Mouse (Mus musculus): ENCODE data around the gene Bcl9l. TPM values are rescaled to one million over a fixed set of nuclear protein-coding genes. Genes with fewer than 3 reads are reported as not detected.

Gene Bcl9l
- polyA plus RNA-seq, 1 experiment from 2014 or later = 7.5 TPM

DNA sequence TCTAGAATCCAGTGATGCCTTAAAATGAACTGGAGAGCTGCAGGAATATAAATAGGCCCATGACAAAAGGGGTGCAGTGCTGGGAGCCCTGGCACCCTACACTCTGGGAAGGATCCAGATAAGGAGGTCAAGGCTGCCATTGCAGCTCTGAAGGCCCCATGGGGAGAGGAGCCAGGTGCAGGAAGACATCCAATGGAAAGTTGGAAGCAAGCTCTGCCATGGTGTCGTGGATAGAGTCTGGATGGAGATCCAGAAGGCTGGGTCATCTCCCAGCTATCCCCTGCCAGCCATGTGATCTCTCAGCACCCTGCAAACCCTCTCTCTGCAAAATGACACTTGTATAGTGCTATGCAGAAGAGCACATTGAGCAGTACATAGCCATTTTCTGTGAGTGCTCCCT, 8.3 kb upstream of the Bcl9l start:
- no peak for ATAC-seq
- H3K36me3 ChIP-seq = no peaks in the 10 kb centered on the region
- H3K4me1 ChIP-seq (replicated peaks) = peaks cover 12% of the 10 kb centered on the region
- H3K4me3 ChIP-seq (replicated peaks) = no peak overlapping the region
- H3K27me3 ChIP-seq (replicated peaks) = no peaks in the 10 kb centered on the region
- H3K9me3 ChIP-seq = no peaks in the 10 kb centered on the region
- WGBS = 35% methylated on average over 1 of the region's 1 CpGs
- H3K27ac ChIP-seq = no peak overlapping the region
- no peak overlapping the region for H3K9ac ChIP-seq
- no peak overlapping the region for H3K4me2 ChIP-seq (replicated peaks)

DNA sequence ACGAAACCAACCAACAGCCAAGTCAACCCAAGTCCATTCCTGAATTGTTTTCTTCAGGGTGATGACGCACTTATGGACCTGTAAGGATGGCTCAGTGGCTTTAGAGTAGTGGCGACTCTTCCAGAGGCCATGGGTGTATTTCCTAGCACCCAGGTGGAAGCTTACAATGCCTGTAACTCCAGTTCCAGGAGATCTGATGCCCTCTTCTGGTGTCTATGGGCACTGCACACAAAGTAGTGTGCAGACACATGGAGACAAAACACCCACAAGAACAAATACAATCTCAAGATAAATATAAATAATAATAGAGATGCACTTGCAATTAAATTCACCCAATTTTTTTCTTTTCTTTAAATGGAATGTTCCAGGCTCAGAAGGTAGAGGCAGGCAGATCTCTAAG, 6.7 kb upstream of the Bcl9l start:
- Histone ChIP-seq H3K4me1 (replicated peaks) (peaks cover 21% of the 10 kb centered on the region), H3K9me3 (no peaks in the 10 kb centered on the region), H3K4me2 (replicated peaks) (no peak overlapping the region), H3K27me3 (replicated peaks) (no peaks in the 10 kb centered on the region), H3K36me3 (no peaks in the 10 kb centered on the region), H3K9ac (no peak overlapping the region), H3K4me3 (replicated peaks) (no peak overlapping the region), H3K27ac (no peak overlapping the region)
- no peak for ATAC-seq
- 96% methylated on average over 3 of the region's 3 CpGs for WGBS

DNA sequence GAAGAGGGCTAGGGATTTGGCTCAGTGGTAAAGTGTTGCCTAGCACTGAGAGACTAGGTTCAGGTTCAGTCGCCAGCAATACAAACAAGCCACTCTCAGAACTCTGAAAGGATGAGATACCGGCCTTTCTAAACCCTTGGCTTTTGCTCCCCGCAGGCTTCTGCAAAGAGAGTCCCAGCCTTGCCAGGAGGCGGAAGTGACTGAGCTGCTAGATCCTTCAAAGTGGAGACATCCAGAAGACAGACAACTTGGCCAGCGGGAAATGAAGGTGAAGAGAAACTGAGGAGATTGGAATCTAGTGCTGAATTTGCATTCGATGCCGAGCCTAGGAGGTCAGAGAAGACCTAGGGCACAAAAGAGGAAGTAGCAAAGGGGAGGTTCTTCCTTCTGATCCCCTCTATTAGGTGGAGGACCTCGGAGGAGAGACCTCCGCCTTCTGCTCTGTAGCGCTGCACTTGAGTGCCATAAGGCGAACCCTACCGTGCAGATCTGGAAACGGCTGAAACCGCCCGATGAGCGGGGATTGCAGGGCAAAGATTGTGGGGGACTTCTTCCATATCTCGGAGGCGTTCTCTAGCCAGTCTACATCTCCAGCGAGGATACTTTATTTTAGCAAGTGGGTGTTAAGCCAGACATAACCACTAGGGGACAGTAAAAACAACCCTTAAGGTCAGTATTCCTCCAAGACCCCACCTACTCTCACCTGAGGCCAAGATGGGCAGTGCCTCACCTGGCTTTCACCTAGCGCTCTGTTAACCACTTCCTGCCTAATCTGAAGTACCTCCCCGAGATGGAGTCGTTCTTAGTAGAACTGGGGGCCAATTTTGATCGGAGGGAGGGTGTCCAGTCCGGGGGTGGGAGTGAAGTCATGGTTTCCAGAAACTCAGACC, 5.0 kb upstream of the Bcl9l start:
- 4% methylated on average over 24 of the region's 24 CpGs for WGBS
- Histone ChIP-seq H3K27ac (peak overlapping the region; percentile 99), H3K27me3 (replicated peaks) (no peaks in the 10 kb centered on the region), H3K9ac (peak overlapping the region; percentile 89), H3K36me3 (no peaks in the 10 kb centered on the region), H3K4me2 (replicated peaks) (peak overlapping the region; percentile 97), H3K9me3 (no peaks in the 10 kb centered on the region), H3K4me1 (replicated peaks) (peaks cover 24% of the 10 kb centered on the region), H3K4me3 (replicated peaks) (peak overlapping the region; percentile 77)
- ATAC-seq = peak; percentile 32

DNA sequence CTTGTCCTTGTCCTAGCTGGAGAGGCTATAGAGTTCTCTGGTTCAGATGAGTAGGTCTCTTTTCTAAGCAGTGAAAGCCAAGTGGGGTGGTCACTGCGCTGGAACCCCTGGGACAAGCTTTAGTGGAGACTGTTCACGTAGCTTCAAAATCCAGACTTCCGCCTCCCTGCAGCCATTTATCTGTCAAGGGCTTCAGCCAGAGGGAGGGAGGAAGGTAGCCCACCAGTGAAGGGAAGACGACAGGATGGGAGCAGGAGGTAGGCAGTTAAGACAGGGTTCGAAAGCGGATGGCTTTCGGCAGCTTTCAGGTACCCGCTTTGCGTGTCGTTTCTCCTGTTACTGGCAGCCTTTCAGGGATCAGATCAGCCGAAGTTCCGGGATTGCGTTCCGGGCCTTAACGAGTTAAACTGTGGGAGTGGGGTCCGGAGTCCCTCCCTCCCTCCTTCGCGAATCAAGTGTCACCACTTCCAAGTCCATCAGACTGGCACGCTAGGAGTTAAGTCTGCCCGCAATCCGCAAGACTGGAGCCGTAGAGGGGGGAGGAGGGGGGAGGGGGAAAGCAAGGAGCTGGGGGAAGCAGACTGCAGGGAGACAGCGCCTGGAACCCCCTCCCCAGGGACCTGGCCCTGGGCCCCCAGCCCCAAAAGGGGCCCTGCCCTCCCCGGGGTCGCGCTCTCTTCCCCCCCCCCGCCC, 4.2 kb upstream of the Bcl9l start:
- ATAC-seq = peak; percentile 65

DNA sequence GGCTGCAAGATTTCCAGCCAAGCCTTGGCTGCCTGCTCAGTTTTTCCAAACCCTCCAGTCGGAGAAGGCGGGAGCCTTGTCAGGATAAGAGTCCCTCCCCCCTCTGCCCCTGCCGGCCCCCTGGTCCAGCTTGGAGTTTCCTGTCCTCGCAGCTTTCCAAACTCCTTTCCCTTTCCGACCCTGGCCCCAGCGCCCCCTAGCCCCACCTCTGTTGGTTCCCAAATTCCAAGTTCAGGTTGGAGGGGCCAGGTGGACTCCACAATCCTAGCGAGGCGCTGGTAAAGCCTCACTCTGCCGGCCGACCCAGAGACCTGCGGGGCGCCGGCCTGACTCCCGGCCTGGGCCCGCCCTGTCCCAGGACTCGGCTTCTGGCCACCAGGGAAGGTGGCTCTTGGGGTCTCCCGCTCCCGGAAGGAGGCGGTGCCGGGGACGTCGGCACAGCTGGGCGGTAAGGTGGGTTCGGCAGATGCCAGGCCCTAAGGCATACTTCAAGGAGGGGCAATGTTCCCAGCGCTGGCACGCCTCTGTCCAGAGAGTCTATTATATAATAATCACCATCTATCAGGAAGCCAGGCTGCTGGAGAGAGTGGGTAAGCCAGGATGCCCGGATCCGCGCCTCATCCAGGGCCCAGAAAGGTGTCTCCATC, 3.5 kb upstream of the Bcl9l start:
- Histone ChIP-seq H3K4me2 (replicated peaks) (peak overlapping the region; percentile 97), H3K4me3 (replicated peaks) (peak overlapping the region; percentile 77), H3K27ac (peak overlapping the region; percentile 99), H3K9me3 (no peaks in the 10 kb centered on the region), H3K4me1 (replicated peaks) (peaks cover 29% of the 10 kb centered on the region), H3K27me3 (replicated peaks) (no peaks in the 10 kb centered on the region), H3K36me3 (no peaks in the 10 kb centered on the region), H3K9ac (peak overlapping the region; percentile 89)
- under 1% methylated on average over 29 of the region's 29 CpGs for WGBS
- peak; percentile 64 for ATAC-seq

More for the DNA sequence above, 4.2 kb upstream of the Bcl9l start:
- Histone ChIP-seq H3K9me3 (no peaks in the 10 kb centered on the region), H3K9ac (peak overlapping the region; percentile 89), H3K4me3 (replicated peaks) (peak overlapping the region; percentile 77), H3K27me3 (replicated peaks) (no peaks in the 10 kb centered on the region), H3K4me2 (replicated peaks) (peak overlapping the region; percentile 97), H3K27ac (peak overlapping the region; percentile 99), H3K4me1 (replicated peaks) (peaks cover 24% of the 10 kb centered on the region), H3K36me3 (no peaks in the 10 kb centered on the region)
- 0% methylated on average over 23 of the region's 27 CpGs for WGBS

DNA sequence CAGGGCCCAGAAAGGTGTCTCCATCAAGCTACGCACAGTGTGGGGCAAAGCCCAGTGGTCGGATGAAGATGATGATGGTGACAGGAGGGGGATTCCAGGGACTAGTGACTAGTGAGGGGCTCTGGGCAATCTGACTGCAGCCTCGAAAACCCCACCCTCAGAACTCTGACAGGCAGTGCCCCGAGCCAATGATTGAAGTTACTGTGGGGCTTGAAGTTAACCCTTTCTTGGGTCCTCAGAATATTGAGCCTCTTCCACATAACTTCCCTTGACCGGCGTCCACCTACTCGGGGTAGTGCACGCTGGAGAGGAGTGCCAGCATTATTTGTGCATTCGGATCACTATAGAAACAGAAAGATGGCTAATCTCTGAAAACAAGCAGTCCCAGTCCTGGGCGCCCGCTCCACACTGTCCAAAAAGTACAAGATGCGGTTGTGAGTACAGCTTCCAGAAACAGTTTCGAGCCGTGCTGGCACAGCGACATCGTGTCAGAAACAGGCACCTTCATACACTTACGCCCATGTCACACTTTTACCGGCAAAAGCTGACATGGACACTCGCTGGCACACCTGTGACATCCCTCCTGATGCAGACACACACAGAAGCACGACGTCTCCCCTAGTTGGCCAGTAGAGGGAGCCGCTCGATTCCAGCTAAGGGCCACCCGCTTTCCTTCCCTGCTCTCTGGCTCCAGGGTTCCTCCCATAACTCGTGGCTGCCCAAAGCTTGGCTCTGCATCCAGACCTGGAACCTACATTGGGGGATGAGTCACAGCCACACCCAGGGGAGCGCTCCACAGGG, 2.8 kb upstream of the Bcl9l start:
- WGBS = under 1% methylated on average over 26 of the region's 26 CpGs
- Histone ChIP-seq H3K9ac (peak overlapping the region; percentile 89), H3K4me3 (replicated peaks) (peak overlapping the region; percentile 77), H3K27ac (peak overlapping the region; percentile 99), H3K27me3 (replicated peaks) (no peaks in the 10 kb centered on the region), H3K36me3 (no peaks in the 10 kb centered on the region), H3K4me1 (replicated peaks) (peaks cover 36% of the 10 kb centered on the region), H3K9me3 (no peaks in the 10 kb centered on the region), H3K4me2 (replicated peaks) (peak overlapping the region; percentile 97)
- ATAC-seq = peak; percentile 58

DNA sequence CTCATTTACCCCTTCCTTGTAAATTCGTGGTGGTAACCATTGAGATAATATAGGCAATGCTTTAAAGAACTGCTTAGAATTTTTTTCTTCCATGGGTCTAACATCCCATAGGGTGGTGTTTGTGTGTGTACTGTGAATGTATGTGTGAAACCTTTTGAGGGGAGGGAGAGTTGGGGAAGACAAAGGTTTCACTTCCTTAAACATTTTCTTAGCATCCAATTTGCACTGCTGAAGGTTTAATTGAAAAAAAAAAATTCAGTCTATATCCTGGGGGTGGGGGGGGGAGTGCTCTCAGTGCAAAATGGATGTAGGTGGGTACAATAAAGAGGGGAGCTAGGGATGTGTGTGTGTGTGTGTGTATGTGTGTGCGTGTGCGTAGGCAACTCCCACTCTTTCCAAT, 513 bp upstream of the Bcl9l start:
- H3K27me3 ChIP-seq (replicated peaks) = no peaks in the 10 kb centered on the region
- H3K9me3 ChIP-seq = no peaks in the 10 kb centered on the region
- peaks cover 57% of the 10 kb centered on the region for H3K4me1 ChIP-seq (replicated peaks)
- peak overlapping the region; percentile 95 for H3K4me3 ChIP-seq (replicated peaks)
- H3K9ac ChIP-seq = peak overlapping the region; percentile 93
- peak overlapping the region; percentile 98 for H3K27ac ChIP-seq
- ATAC-seq = no peak
- no peaks in the 10 kb centered on the region for H3K36me3 ChIP-seq
- H3K4me2 ChIP-seq (replicated peaks) = peak overlapping the region; percentile 86
- WGBS = 12% methylated on average over 3 of the region's 3 CpGs

DNA sequence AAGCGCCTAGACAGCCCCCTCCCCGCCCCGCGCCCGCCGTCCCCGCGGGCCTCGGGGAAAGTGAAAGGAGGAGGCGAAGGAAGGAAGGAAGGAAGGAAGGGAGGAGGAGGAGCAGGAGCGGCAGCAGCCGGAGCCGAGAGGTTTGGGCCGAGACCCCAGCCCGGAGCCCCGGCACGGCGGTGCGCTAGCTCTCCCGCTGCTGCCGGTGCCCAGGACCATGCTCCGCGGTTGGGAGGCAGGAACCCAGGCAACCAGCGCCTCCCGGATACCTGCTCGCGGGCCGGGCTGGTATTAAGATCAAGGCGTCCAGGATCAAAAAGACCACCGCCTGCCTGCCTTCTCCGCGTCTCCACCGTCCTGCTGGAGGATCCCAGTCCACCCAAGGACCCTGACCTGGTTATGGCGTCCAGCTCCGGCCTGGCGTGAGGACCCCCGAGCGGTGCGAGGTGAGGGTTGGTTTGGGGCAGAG, 450 bp downstream of the Bcl9l start:
- Histone ChIP-seq H3K4me2 (replicated peaks) (peak overlapping the region; percentile 86), H3K27ac (peak overlapping the region; percentile 98), H3K4me3 (replicated peaks) (peak overlapping the region; percentile 95), H3K36me3 (no peaks in the 10 kb centered on the region), H3K9me3 (no peaks in the 10 kb centered on the region), H3K4me1 (replicated peaks) (peaks cover 60% of the 10 kb centered on the region), H3K9ac (peak overlapping the region; percentile 93), H3K27me3 (replicated peaks) (no peaks in the 10 kb centered on the region)
- ATAC-seq = no peak
- 0% methylated on average over 35 of the region's 39 CpGs for WGBS

DNA sequence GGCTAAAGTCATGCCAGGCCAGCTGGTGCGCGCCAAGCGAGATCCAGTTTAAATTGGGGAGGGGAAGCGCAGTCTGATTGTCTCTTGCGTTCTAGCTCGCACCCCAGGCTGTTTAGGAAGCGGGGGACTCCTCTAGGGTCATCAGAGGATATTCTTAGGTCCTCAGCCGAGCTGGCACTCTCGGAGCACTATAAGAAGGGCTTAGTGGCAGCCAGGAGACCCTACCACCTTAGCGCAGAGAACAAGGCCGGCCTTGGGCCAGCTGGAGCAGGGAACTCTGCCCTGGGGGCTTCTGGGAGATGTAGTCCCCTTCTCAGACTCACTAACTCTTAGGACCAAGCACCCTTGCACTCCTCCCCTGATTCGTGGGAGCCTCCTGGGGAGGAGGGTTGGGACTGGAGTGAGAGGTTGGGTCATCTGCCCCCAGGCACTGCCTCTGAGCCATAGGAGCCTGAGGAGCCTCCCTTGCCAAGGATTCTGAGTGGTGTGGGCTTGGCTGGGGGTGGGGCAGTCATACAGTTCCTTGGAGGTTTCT, 952 bp downstream of the Bcl9l start:
- peaks cover 62% of the 10 kb centered on the region for H3K4me1 ChIP-seq (replicated peaks)

DNA sequence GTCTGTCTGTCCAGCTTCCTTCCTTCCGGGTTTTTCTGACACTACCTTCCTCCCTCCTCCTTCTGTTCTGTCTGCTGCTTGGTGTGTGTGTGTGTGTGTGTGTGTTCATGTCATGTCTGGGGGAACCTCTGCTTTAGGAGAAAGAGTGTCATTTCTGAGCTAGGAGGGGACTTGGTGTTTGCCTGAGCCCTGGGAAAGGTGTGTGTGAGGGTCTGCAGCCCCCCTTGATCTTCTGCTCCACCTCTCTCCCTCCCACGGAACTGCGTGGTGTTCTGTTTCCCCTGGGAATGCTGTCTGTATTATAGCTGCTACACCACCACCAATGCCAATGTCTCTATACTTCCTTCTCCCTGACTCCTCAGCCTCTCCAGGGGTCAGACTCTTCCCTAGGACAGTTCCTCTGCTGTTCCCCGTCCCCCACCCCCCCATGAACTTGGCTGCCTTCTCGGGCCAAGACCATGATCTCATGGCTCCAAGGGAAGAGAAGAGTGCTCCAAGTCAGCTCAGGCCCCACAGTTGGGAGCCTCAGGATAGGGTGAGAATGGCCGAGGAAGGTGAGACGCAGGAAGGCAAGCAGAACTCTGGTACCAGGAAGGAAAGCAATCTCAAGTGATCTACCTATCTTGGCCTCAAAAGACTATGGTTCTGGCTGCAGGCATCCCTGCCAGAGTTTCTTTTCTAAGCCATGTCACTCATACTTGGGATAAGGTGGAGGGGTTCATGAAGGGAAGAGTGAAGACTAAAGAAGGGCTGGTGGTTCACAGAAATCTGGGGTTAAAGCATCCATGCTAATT, 1.9 kb downstream of the Bcl9l start:
- no peaks in the 10 kb centered on the region for H3K27me3 ChIP-seq (replicated peaks)
- 19% methylated on average over 7 of the region's 7 CpGs for WGBS
- H3K36me3 ChIP-seq = no peaks in the 10 kb centered on the region
- H3K27ac ChIP-seq = peak overlapping the region; percentile 98
- H3K9ac ChIP-seq = peak overlapping the region; percentile 93
- peaks cover 71% of the 10 kb centered on the region for H3K4me1 ChIP-seq (replicated peaks)
- no peak for ATAC-seq
- peak overlapping the region; percentile 86 for H3K4me2 ChIP-seq (replicated peaks)
- no peaks in the 10 kb centered on the region for H3K9me3 ChIP-seq
- H3K4me3 ChIP-seq (replicated peaks) = peak overlapping the region; percentile 95

More for the DNA sequence above, 952 bp downstream of the Bcl9l start:
- Histone ChIP-seq H3K4me2 (replicated peaks) (peak overlapping the region; percentile 86), H3K9ac (peak overlapping the region; percentile 93), H3K4me3 (replicated peaks) (peak overlapping the region; percentile 95), H3K27ac (peak overlapping the region; percentile 98), H3K27me3 (replicated peaks) (no peaks in the 10 kb centered on the region), H3K36me3 (no peaks in the 10 kb centered on the region), H3K9me3 (no peaks in the 10 kb centered on the region)
- ATAC-seq = peak; percentile 11
- 0% methylated on average over 12 of the region's 12 CpGs for WGBS

DNA sequence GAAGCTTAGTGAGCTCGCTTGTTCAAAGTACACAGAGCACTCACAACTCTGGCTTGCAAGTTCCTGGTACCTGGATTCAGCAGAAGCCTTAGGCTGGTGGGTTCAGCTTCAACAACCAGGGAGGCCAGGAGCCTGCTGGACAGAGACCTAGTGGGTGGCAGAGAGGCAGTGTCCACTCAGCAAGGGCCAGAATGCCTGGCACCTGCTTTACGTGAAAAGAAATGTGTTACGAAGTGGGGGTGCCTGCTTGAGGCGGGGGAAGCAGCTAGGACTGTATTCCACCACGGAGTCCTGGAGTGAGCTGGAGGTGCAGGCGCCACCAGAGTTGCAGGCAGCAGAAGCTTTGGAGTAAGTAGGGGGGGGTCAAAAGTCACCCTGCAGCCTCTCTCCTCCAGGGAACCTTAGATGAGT, 2.5 kb downstream of the Bcl9l start:
- 25% methylated on average over 6 of the region's 6 CpGs for WGBS
- Histone ChIP-seq H3K27ac (peak overlapping the region; percentile 98), H3K9ac (peak overlapping the region; percentile 93), H3K4me2 (replicated peaks) (peak overlapping the region; percentile 86), H3K9me3 (no peaks in the 10 kb centered on the region), H3K4me3 (replicated peaks) (peak overlapping the region; percentile 95), H3K36me3 (no peaks in the 10 kb centered on the region), H3K4me1 (replicated peaks) (peaks cover 73% of the 10 kb centered on the region), H3K27me3 (replicated peaks) (no peaks in the 10 kb centered on the region)
- ATAC-seq = no peak
